Mouse (Mus musculus) hindlimb bud, embryonic 11.5 days (tissue): Measurements from ENCODE around the gene Abca4.
"Not testable (repeated sequence)": the region's sequence is repeated elsewhere in the genome, so short reads cannot be mapped to it uniquely, and the experiment has no call there.

ENCODE experiments used
- DNase-seq: peaks from one replicate; pipeline ENCODE4 v3.0.0-alpha.2; 2012; ENCODE audit warnings: low read depth, low spot score; ENCODE audit errors: extremely low spot score

The Abca4 gene

DNA sequence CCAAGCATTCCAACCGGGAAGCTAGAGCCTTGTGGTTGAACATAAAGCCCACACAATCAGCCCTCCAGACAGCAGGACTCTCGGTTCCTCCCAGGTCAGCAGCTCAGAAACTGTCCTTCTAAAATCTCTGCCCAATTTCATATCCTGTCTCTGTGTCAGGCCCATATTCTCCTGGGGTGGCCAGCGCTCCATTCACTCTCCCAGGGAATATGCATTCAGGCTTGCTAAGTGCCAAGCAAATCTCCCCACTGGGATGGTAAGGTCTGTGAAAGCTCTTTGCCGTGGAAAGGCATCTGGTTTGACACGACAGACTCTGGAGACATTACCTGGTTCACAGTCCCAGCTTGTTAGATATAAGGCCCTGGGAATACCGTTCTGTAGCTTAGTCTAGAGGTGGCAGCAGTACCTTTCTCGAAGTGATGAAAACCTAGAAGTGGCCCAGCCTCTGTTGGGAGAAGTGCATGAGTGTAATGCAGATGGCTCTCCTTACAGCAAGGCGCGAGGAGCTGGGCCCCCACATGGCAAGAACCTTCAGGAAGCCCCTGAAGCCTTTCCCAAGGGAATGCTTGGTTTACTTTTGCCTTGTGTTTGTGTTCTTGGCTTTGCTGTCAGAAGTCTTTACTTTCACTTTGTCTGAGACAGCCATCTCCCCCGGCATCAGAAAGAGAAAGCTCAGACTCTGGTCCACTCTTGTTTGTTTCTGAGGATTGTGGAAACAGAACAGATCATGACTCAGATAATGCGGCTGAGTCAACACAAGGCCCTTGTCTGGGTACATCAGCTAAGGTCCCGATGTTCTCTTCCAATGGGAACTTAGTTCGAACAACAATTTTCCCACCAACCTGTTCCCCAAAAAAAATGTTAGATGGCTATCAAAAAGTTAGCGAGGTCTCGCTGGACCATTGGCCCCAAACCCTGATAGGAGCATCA, 164.3 kb downstream of the Abca4 start:
- no peak for DNase-seq

DNA sequence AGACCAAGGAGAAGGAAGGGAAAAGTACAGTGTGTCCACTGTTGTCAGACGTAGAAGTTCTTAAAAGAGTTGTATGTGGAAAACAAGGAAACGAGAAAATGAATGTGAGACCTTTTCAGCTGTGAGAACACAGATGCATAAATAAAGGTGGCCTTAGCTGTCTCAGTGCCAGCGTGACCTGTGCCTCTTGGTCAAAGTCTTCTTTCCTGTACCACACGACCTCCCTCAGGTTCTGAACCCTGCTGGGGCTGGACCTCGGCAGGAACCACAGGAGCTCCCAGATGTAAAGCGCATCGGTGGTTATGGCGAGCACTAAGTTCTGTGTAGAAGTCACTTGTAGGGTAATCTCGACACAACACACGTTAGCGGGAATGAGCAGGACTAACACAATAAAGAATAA, 165.3 kb downstream of the Abca4 start:
- no peak for DNase-seq

- DNase-seq, result no peak
These were observed 166.2 kb downstream of the Abca4 start for GRCm38 (mm10) chr3:122210434-122210833.

DNA sequence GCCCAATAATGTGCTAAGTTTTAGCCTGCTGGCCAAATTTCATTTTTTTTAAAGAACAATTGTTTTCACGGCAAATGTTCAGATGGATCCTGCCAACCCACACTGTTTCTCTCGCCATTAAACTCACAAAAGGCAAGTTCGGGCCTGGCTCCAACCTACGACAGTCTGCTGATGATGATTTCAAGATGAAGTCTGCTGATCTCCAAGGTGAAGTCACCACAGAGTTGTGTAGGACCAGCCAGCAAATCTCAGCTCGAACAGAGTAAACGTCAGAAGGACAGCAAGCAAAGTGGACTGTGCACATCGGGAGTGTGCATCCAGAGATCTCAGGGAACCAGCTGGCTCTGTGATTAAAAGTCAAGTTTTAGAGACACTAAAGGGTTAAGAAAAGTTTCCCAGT, 166.6 kb downstream of the Abca4 start:
- DNase-seq, result no peak

GRCm38 (mm10) chr3:122211446-122212125, 167.3 kb downstream of the Abca4 start:
- DNase-seq, result no peak

- DNase-seq, result no peak
These were observed 177.2 kb downstream of the Abca4 start for GRCm38 (mm10) chr3:122221240-122222036.

DNA sequence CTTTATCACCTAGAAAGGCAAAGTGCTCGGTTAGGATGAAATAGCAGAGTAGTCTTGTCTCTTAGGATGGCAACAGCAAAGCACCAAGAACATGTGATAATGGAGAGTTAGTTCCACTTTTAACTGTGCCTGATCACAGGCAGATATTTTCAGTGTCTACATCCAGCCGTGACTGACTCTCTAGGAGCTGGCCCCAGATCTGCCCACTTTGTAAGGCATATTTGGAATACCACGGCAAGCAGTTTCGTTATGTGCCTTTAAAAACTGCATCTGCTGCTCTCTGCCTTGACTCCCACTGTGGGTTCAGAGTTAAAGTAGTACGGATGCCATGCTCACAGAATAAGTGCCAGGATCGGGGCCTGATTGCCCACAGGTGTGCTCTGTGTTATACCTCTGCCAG, 182.7 kb downstream of the Abca4 start:
- DNase-seq, result not testable (repeated sequence)
